Mouse (Mus musculus) lung, embryonic 15.5 days (tissue): ENCODE data around the gene Asf1b. TPM values are rescaled to one million over a fixed set of nuclear protein-coding genes. Genes with fewer than 3 reads are reported as not detected.

ENCODE experiments used
- ATAC-seq: fragments of 200-750 bp; cut with Nextera tagmentation; 2 replicates; pipeline ENCODE4 v1.8.0; 2017; ENCODE audit warnings: moderate number of reproducible peaks, borderline replicate concordance; ENCODE audit not compliant: low FRiP score, low TSS enrichment; ENCODE audit errors: extremely low read depth
- H3K27ac ChIP-seq: fragments of 300-500 bp; sonication (generic); 2 replicates; pipeline ENCODE4 v1.5.1; 2015; ENCODE audit warnings: moderate library complexity, mild to moderate bottlenecking, inconsistent platforms
- H3K27me3 ChIP-seq: fragments of 300-500 bp; sonication (generic); 2 replicates; pipeline ENCODE4 v1.6.1; 2015; ENCODE audit warnings: inconsistent platforms
- H3K36me3 ChIP-seq: fragments of 300-500 bp; sonication (generic); 2 replicates; pipeline ENCODE4 v1.6.1; 2015; ENCODE audit warnings: inconsistent platforms
- H3K4me1 ChIP-seq: fragments of 300-500 bp; sonication (generic); 2 replicates; pipeline ENCODE4 v1.6.1; 2015; ENCODE audit warnings: inconsistent platforms
- H3K4me2 ChIP-seq: fragments of 300-500 bp; sonication (generic); 2 replicates; pipeline ENCODE4 v1.6.1; 2015; ENCODE audit warnings: inconsistent platforms, mild to moderate bottlenecking, moderate library complexity
- H3K4me3 ChIP-seq: fragments of 300-500 bp; sonication (generic); 2 replicates; pipeline ENCODE4 v1.5.1; 2015; ENCODE audit warnings: mild to moderate bottlenecking, inconsistent platforms
- H3K9ac ChIP-seq: fragments of 300-500 bp; sonication (generic); 2 replicates; pipeline ENCODE4 v1.6.1; 2015; ENCODE audit warnings: inconsistent platforms
- H3K9me3 ChIP-seq: fragments of 300-500 bp; sonication (generic); 2 replicates; pipeline ENCODE4 v1.6.1; 2016; ENCODE audit warnings: inconsistent platforms
- WGBS: fragments of 180-500 bp; shearing (Covaris S2); methylation state at CpG from one replicate; pipeline ENCODE4 v1.1.7; 2015; 5-methylcytosine and 5-hydroxymethylcytosine counted together
- polyA plus RNA-seq: library from polyadenylated mRNA; unstranded; fragments of >200 nt; fragmentation: Nextera tagmentation; extraction: Ambion mirVana; gene quantifications from 2 replicates; pipeline ENCODE4 v1.2.1, GENCODE M21; 2015

Gene Asf1b
- polyA plus RNA-seq, 1 experiment from 2014 or later: 83.5 TPM

DNA sequence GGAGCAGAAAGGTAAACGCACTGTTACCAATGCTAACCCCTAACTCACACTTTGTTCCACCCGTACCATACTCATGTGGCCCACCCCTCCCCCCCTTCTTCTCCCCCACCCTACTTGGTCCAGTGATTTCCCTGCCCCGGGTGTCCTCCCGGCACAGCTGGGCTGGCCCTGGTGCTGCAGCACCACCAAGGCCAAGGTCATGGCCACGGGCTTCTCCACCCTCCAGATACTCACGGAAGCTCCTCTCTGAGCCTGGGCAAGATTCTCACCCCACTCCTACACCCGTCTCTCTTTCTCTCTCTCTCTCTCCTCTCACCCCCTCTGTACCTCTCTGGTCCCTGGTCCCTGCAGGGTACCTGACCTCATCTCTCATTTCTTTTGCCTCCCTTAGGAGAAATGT lies 29.0 kb upstream of the Asf1b start:
- Histone ChIP-seq H3K9me3 (no peaks in the 10 kb centered on the region), H3K4me2 (no peak overlapping the region), H3K36me3 (peaks cover 51% of the 10 kb centered on the region), H3K27ac (no peak overlapping the region), H3K4me1 (no peaks in the 10 kb centered on the region), H3K27me3 (no peaks in the 10 kb centered on the region), H3K9ac (no peak overlapping the region), H3K4me3 (no peak overlapping the region)
- 41% methylated on average over 7 of the region's 7 CpGs for WGBS
- ATAC-seq: no peak

DNA sequence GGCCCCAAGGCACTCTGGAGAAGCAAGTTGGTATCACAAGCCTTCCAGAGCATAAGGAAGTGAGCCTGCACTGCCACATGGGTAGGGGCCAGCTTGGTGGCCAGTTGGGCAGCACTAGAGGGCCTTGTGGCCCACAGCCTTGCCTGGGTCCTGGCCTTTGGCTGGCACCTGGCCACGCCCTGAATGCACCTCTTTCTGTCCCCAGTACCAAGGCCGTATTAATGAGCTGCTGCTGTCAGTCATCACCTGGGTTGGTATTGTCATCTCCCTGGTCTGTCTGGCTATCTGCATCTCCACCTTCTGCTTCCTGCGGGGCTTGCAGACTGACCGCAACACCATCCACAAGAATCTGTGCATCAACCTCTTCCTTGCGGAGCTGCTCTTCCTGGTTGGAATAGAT lies 21.1 kb upstream of the Asf1b start:
- H3K4me1 ChIP-seq: no peaks in the 10 kb centered on the region
- H3K9ac ChIP-seq: no peak overlapping the region
- H3K9me3 ChIP-seq: no peaks in the 10 kb centered on the region
- 78% methylated on average over 5 of the region's 5 CpGs for WGBS
- H3K4me3 ChIP-seq: no peak overlapping the region
- no peak for ATAC-seq
- peaks cover 97% of the 10 kb centered on the region for H3K36me3 ChIP-seq
- no peaks in the 10 kb centered on the region for H3K27me3 ChIP-seq
- no peak overlapping the region for H3K4me2 ChIP-seq
- H3K27ac ChIP-seq: no peak overlapping the region

DNA sequence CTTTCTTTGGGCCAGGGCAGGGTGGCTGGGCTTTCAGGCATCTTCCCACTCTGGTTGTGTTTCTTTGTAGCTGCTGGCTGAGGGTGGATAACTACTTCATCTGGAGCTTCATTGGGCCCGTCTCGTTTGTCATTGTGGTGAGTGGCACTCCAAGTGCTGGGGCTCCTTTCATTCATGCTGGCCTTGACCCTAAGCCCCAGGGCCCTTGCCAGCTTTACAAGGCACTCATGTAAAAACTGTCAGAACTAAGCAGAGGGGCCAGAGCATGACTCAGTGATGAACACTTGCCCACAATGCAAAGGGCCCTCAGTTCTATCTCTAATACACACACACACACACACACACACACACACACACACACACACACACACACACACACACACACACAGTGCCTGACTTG lies 20.3 kb upstream of the Asf1b start:
- Histone ChIP-seq H3K27ac (no peak overlapping the region), H3K4me1 (no peaks in the 10 kb centered on the region), H3K9ac (no peak overlapping the region), H3K4me2 (no peak overlapping the region), H3K4me3 (no peak overlapping the region), H3K36me3 (peaks cover 90% of the 10 kb centered on the region), H3K27me3 (no peaks in the 10 kb centered on the region), H3K9me3 (no peaks in the 10 kb centered on the region)
- ATAC-seq: no peak
- WGBS: 85% methylated on average over 2 of the region's 2 CpGs

DNA sequence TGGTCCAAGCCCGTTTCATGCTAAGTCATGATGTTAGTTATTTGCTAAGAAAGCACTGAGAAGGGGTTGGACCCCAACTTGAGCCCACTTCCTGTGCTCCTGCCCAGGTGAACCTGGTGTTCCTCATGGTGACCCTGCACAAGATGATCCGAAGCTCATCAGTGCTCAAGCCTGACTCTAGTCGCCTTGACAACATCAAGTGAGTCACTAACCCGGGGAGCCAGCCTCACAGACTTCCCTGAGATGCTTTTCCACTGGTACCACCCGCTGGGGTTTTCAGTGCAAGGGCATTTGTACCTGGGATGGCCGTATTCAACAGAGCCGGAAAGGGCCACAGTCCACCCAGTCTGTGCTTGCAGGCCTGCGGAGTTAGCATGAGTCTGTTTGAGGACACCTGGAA lies 19.9 kb upstream of the Asf1b start:
- Histone ChIP-seq H3K36me3 (peaks cover 89% of the 10 kb centered on the region), H3K4me2 (no peak overlapping the region), H3K27me3 (no peaks in the 10 kb centered on the region), H3K9ac (no peak overlapping the region), H3K27ac (no peak overlapping the region), H3K4me1 (no peaks in the 10 kb centered on the region), H3K4me3 (no peak overlapping the region), H3K9me3 (no peaks in the 10 kb centered on the region)
- WGBS: 87% methylated on average over 8 of the region's 8 CpGs
- ATAC-seq: no peak

DNA sequence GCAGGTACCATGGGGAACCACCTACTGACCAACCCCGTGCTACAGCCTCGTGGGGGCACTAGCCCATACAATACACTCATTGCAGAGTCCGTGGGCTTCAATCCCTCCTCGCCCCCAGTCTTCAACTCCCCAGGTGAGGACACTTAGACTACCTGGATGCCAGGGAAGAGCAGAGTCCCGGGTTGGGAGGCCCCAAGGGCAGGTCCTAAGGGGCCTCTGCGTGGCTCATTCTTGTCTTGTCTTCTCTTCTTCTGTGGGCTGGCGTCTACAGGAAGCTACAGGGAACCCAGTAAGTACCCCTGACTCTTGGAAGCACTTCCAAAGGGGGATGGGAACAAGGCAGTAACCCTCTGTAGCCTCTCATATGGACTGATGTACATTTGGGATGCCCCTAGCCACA lies 17.7 kb upstream of the Asf1b start:
- ATAC-seq: no peak
- Histone ChIP-seq H3K4me1 (no peaks in the 10 kb centered on the region), H3K9ac (no peak overlapping the region), H3K36me3 (peaks cover 68% of the 10 kb centered on the region), H3K9me3 (no peaks in the 10 kb centered on the region), H3K4me2 (no peak overlapping the region), H3K27ac (no peak overlapping the region), H3K4me3 (no peak overlapping the region), H3K27me3 (no peaks in the 10 kb centered on the region)
- WGBS: 89% methylated on average over 7 of the region's 7 CpGs

DNA sequence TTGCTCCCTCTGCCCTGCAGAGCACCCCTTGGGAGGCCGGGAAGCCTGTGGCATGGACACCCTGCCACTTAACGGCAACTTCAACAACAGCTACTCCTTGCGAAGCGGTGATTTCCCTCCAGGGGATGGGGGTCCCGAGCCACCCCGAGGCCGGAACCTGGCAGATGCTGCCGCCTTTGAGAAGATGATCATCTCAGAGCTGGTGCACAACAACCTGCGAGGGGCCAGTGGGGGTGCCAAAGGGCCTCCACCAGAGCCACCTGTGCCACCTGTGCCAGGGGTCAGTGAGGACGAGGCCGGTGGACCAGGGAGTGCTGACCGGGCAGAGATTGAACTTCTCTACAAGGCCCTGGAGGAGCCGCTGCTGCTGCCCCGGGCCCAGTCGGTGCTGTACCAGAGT lies 17.0 kb upstream of the Asf1b start:
- ATAC-seq: no peak
- no peaks in the 10 kb centered on the region for H3K9me3 ChIP-seq
- H3K4me2 ChIP-seq: no peak overlapping the region
- H3K36me3 ChIP-seq: peaks cover 61% of the 10 kb centered on the region
- no peaks in the 10 kb centered on the region for H3K27me3 ChIP-seq
- WGBS: 92% methylated on average over 15 of the region's 15 CpGs
- H3K27ac ChIP-seq: no peak overlapping the region
- no peaks in the 10 kb centered on the region for H3K4me1 ChIP-seq
- no peak overlapping the region for H3K9ac ChIP-seq
- H3K4me3 ChIP-seq: no peak overlapping the region

DNA sequence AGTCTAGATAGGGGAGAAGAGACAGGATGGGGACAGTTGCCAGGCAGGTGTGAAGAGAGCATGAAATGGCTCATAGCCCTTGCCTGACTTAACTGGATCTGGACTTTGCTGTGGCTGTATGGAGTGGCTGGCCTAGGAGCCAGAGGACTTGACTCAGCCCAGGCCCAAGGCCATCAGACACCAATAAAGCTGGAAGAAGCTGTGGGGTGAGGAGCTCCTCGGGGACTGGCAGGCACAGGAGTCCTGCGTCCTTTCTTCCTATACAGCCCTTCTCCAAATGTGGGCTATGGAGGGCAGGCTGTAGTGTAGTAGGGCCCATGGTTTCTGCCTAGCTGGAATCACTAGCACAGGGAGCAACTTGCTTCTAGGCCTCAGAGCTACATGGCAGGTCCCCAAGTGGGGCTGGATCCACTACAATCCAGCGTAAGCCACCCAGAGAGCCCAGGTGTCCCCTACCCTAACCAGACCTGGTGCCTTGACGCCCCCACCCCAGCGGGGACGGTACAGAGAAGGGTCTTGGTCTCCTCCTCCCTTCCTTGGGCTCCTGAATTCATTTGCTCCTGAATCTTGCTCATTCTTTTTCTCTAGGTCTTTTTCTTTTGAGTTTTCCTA lies 14.1 kb upstream of the Asf1b start:
- Histone ChIP-seq H3K27ac (no peak overlapping the region), H3K9ac (no peak overlapping the region), H3K27me3 (no peaks in the 10 kb centered on the region), H3K9me3 (no peaks in the 10 kb centered on the region), H3K4me1 (no peaks in the 10 kb centered on the region), H3K36me3 (peaks cover 33% of the 10 kb centered on the region), H3K4me2 (no peak overlapping the region), H3K4me3 (no peak overlapping the region)
- no peak for ATAC-seq
- 81% methylated on average over 6 of the region's 6 CpGs for WGBS

DNA sequence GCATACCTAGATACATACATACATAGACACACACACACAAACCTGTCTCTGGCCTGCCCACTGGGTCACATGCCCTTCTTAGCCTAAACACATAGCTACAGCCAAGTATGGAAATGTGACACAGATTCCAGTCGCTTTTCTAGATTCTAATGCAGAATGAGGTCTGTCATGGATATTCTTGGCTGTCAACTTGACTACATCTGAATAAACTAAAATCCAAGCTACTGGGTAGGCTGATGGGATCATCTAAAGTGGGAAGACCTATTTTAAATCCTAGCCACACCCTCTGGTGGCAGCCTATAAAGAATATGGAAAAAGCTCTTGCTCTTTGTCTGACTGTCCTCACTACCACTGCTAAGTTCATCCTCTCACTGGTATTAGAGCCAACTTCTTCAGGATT lies 12.9 kb upstream of the Asf1b start:
- Histone ChIP-seq H3K9ac (no peak overlapping the region), H3K4me2 (no peak overlapping the region), H3K4me1 (no peaks in the 10 kb centered on the region), H3K36me3 (peaks cover 20% of the 10 kb centered on the region), H3K9me3 (no peaks in the 10 kb centered on the region), H3K4me3 (no peak overlapping the region), H3K27ac (no peak overlapping the region), H3K27me3 (no peaks in the 10 kb centered on the region)
- no peak for ATAC-seq
- WGBS: 79% methylated on average over 1 of the region's 1 CpGs

DNA sequence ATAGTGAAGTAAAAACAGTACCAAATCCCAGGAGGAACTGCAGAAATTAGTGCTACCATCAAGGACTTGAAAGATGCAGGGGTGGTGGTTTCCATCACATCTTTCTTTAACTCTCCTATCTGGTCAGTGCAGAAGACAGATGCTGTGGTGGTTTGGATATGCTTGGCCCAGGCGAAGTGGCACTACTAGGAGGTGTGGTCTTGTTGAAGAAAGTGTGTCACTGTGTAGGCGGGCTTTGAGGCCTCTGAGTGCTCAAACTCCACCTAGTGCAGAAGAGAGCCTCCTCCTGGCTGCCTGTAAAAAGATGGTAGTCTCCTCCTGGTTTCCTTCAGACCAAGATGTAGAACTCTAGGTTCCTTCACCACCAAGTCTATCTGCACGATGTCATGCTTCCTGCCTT lies 9.8 kb upstream of the Asf1b start:
- WGBS: 53% methylated on average over 3 of the region's 3 CpGs
- Histone ChIP-seq H3K27ac (no peak overlapping the region), H3K4me3 (no peak overlapping the region), H3K4me2 (no peak overlapping the region), H3K9me3 (no peaks in the 10 kb centered on the region), H3K27me3 (no peaks in the 10 kb centered on the region), H3K36me3 (no peaks in the 10 kb centered on the region), H3K4me1 (no peaks in the 10 kb centered on the region), H3K9ac (no peak overlapping the region)
- no peak for ATAC-seq

DNA sequence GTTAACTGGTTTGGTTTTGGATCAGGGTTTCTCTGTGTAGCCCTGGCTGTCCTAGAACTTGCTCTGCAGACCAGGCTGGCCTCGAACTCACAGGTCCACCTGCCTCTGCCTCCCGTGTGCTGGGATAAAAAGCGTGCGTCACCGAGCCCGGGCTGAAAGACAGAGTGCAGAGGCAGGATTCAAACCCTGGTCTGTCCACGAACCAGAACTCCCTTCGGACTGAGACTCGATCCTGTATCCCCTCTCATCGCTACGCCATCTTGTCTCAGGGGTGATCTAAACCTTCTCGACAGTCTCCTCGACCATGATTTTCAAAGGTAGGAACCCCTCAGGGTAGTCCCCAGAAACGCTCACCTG lies 580 bp upstream of the Asf1b start:
- H3K4me2 ChIP-seq: peak overlapping the region; percentile 70
- no peaks in the 10 kb centered on the region for H3K27me3 ChIP-seq
- peak overlapping the region; percentile 53 for H3K9ac ChIP-seq
- H3K4me1 ChIP-seq: peaks cover 19% of the 10 kb centered on the region
- WGBS: 3% methylated on average over 14 of the region's 14 CpGs
- no peaks in the 10 kb centered on the region for H3K9me3 ChIP-seq
- no peak for ATAC-seq
- H3K27ac ChIP-seq: peak overlapping the region; percentile 16
- 0 out of 2 replicates have a peak, but pooled peaks cover 2% of the 10 kb centered on the region for H3K36me3 ChIP-seq
- H3K4me3 ChIP-seq: peak overlapping the region; percentile 79

DNA sequence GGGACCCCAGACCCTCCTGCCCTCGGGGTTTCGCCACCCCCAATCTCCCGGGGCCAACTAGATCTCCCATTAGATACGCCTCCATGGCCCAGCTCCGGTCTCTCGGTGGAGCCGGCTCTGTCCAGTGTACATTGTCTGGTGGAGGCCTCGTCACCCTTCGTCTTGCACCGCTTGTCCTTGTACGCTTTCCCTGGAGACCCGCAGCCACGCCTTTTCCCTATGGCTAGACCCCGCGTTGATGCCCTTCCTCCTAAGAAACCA lies 581 bp downstream of the Asf1b start:
- Histone ChIP-seq H3K9ac (peak overlapping the region; percentile 66), H3K4me1 (peaks cover 19% of the 10 kb centered on the region), H3K9me3 (no peaks in the 10 kb centered on the region), H3K4me2 (peak overlapping the region; percentile 94), H3K27me3 (no peaks in the 10 kb centered on the region), H3K27ac (0 out of 2 replicates have a peak overlapping the region, but pooled peaks have one; percentile 7), H3K4me3 (peak overlapping the region; percentile 79), H3K36me3 (0 out of 2 replicates have a peak, but pooled peaks cover 3% of the 10 kb centered on the region)
- WGBS: under 1% methylated on average over 15 of the region's 15 CpGs
- no peak for ATAC-seq

DNA sequence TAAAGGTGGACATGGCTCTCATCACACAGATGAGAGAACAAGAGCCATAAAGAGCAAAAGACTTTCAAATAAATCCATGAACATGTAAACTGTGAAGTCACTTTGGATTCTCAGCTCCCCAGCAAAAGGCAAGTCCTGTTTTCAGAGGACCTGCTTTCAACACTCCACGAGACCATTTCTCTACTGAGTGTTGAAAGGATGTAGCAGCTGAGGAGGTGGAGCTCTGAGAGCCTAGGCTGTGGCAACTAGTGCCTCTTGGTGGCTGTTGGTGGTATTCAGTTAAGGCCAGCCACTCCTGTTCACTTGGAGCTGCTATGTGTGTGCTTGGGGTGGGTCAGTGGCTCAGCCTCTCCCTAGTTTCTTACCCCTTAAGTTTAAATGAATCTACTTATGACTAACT lies 1.5 kb downstream of the Asf1b start:
- H3K9ac ChIP-seq: peak overlapping the region; percentile 66; the same call in 1 of the 2 replicates
- H3K9me3 ChIP-seq: no peaks in the 10 kb centered on the region
- peak overlapping the region; percentile 79 for H3K4me3 ChIP-seq
- peaks cover 19% of the 10 kb centered on the region for H3K4me1 ChIP-seq
- ATAC-seq: no peak
- H3K27ac ChIP-seq: no peak overlapping the region
- 8% methylated on average over 1 of the region's 1 CpGs for WGBS
- H3K36me3 ChIP-seq: 0 out of 2 replicates have a peak, but pooled peaks cover 3% of the 10 kb centered on the region
- peak overlapping the region; percentile 94 for H3K4me2 ChIP-seq
- no peaks in the 10 kb centered on the region for H3K27me3 ChIP-seq
